Mouse (Mus musculus): ENCODE results near the gene Nsrp1. TPM values are rescaled to one million over a fixed set of nuclear protein-coding genes. Genes with fewer than 3 reads are reported as not detected.
"Not testable (repeated sequence)": the region's sequence is repeated elsewhere in the genome, so short reads cannot be mapped to it uniquely, and the experiment has no call there.

The Nsrp1 gene
- 58.5 and 59.7 TPM in 2 replicates for polyA plus RNA-seq (2015; fragmentation: Nextera tagmentation; extraction: Ambion mirVana)

DNA sequence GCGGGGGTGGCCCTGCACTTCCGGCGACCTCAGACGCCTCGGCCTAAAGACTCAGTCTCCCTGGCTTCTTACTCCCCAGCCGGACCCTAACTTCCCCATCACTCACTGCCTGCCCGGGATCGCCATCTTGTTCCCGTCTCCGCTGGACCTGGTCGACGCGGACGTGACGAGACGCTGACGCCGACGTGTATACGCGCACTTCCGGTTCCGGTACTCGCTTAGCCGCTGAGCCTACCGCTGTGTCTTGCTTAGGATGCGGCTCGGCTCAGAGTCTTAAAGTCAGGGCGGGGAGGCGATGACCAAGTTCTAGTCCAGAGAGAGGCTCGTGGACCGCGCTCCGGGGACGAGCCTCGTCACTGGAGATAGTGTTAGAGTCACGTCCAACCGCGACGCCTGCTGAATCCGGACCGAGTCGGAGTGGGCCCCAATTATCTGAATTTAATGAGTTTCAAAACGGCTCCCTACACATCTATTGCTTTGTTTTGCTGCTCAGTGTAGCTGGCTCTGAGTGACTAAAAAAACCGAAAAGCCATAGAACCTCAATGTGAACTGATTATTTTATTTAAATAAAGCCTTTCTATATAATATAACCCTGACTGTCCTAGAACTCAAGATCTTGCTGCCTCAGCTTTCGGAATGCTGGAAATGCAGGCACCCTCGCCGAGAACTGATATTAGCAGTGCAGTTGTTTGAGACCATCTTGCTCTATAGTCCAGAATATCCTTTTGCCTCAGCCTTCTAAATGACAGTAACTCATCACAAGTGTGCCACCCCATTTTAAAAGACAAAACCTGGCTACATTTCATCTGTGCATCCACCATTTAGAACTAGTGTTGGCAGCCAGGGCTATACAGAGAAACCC, at the start of gene Nsrp1:
Gene Nsrp1 (minus strand): TSS at position 163 of the 862 bp plus-strand sequence.
- H3K27me3 ChIP-seq (replicated peaks; ENCODE audit: insufficient read depth, low read length): no peaks in the 10 kb centered on the region
- peak within 1 kb of the TSS; percentile 67 for H3K27ac ChIP-seq (ENCODE audit: low read length)
- peak within 1 kb of the TSS; percentile 58 for H3K4me3 ChIP-seq (ENCODE audit: low read depth, low read length)
- ATAC-seq: peak; percentile 100
- H3K36me3 ChIP-seq (ENCODE audit: insufficient read depth, low read length): 0 out of 2 replicates have a peak, but pooled peaks cover 12% of the 10 kb centered on the region
- peaks cover 3% of the 10 kb centered on the region; the same call in 1 of the 2 replicates for H3K4me1 ChIP-seq (ENCODE audit: insufficient read depth, low read depth, low read length)
- no peak for TF ChIP-seq CTCF (IDR thresholded peaks at IDR 0.05)
- no peak for TF ChIP-seq EP300 (IDR thresholded peaks at IDR 0.05)
- H3K4me2 ChIP-seq (replicated peaks; ENCODE audit: low read depth, low read length): peak within 1 kb of the TSS; percentile 80
- no peaks in the 10 kb centered on the region for H3K9me3 ChIP-seq (ENCODE audit: low read length)
- peak within 1 kb of the TSS; percentile 49 for H3K9ac ChIP-seq (replicated peaks; ENCODE audit: low read depth)
- 3% methylated on average over 48 of the region's 48 CpGs for WGBS
- peak; percentile 97 for DNase-seq (ENCODE audit: low spot score)

DNA sequence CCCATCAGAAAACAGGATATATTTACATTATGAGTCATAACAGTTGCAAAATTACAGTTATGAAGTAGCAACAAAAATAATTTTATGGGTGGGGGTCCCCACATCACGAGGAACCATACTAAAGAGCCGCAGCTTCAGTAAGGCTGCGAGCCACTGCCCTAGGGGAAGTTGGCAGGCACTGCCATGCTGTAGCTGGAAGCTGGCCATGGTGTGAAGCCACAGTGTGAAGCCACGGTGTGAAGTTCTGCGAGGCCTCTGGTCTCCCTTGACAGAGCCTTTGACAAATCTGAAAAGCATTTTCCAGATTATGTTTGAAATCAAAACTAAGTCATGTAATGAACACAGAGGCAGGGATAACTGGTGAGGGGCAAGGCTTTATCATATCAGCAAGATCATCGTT, 32.9 kb upstream of the Nsrp1 start:
- H3K4me3 ChIP-seq (ENCODE audit: low read depth, low read length): no peak overlapping the region
- no peaks in the 10 kb centered on the region for H3K4me1 ChIP-seq (ENCODE audit: insufficient read depth, low read depth, low read length)
- no peak overlapping the region for H3K4me2 ChIP-seq (replicated peaks; ENCODE audit: low read depth, low read length)
- TF ChIP-seq EP300 (IDR thresholded peaks at IDR 0.05) (no peak), CTCF (IDR thresholded peaks at IDR 0.05) (no peak)
- H3K27me3 ChIP-seq (replicated peaks; ENCODE audit: insufficient read depth, low read length): no peaks in the 10 kb centered on the region
- H3K36me3 ChIP-seq (ENCODE audit: insufficient read depth, low read length): no peaks in the 10 kb centered on the region
- H3K9ac ChIP-seq (replicated peaks; ENCODE audit: low read depth): no peak overlapping the region
- no peak overlapping the region for H3K27ac ChIP-seq (ENCODE audit: low read length)
- no peak for ATAC-seq
- no peaks in the 10 kb centered on the region for H3K9me3 ChIP-seq (ENCODE audit: low read length)
- 68% methylated on average over 6 of the region's 6 CpGs for WGBS
- DNase-seq (ENCODE audit: low spot score): no peak

DNA sequence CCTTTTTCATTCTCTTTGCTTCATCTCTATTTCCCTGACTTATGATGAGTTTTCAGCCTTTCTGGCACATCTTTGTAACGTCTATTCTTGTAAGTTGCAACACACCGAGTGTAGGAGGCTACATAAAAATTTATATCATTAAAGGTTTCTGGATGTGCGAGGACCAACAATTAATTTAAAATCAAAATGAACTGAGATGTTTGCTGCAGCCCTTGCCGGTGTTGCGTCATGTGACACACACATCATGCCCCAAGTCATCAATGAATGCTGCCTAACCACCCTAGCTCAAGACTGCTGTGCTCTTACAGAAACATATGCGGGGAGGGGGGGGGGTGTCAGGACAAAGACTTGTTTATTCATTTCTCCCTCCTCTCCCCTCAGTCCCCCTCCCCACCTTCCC, 30.2 kb upstream of the Nsrp1 start:
- ATAC-seq (no peak), DNase-seq (ENCODE audit: low spot score) (no peak)
- no peaks in the 10 kb centered on the region for H3K27me3 ChIP-seq (replicated peaks; ENCODE audit: insufficient read depth, low read length)
- no peaks in the 10 kb centered on the region for H3K36me3 ChIP-seq (ENCODE audit: insufficient read depth, low read length)
- TF ChIP-seq CTCF (IDR thresholded peaks at IDR 0.05): no peak
- no peak for TF ChIP-seq EP300 (IDR thresholded peaks at IDR 0.05)
- H3K27ac ChIP-seq (ENCODE audit: low read length): no peak overlapping the region
- 80% methylated on average over 6 of the region's 6 CpGs for WGBS
- H3K4me1 ChIP-seq (ENCODE audit: insufficient read depth, low read depth, low read length): no peaks in the 10 kb centered on the region
- no peak overlapping the region for H3K9ac ChIP-seq (replicated peaks; ENCODE audit: low read depth)
- no peak overlapping the region for H3K4me3 ChIP-seq (ENCODE audit: low read depth, low read length)
- H3K9me3 ChIP-seq (ENCODE audit: low read length): no peaks in the 10 kb centered on the region
- no peak overlapping the region for H3K4me2 ChIP-seq (replicated peaks; ENCODE audit: low read depth, low read length)

DNA sequence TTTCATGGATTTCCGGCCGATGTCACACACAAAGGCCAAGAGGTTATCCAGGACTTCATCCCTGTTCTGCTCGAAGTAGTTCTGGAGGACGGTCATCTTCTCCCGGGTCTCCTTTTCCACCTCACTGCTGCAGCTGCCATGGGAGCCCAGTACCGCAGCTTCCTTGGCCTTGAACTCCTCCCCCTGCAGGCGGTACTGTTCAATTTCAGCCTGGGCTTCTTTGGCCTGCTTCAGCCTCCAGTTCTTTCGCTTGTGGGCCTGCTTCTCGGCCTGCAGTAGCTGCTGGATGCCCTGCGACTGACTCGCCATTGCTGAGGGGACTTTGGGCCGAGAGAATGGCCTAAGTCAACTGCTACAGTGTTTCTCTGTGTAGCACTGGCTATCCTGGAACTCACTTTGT, 29.6 kb upstream of the Nsrp1 start:
- not testable (repeated sequence) for H3K27ac ChIP-seq (ENCODE audit: low read length); H3K27me3 ChIP-seq (replicated peaks; ENCODE audit: insufficient read depth, low read length); H3K9ac ChIP-seq (replicated peaks; ENCODE audit: low read depth); H3K9me3 ChIP-seq (ENCODE audit: low read length); DNase-seq (ENCODE audit: low spot score); ATAC-seq; H3K4me2 ChIP-seq (replicated peaks; ENCODE audit: low read depth, low read length); H3K4me1 ChIP-seq (ENCODE audit: insufficient read depth, low read depth, low read length); H3K4me3 ChIP-seq (ENCODE audit: low read depth, low read length); H3K36me3 ChIP-seq (ENCODE audit: insufficient read depth, low read length)
- TF ChIP-seq CTCF (IDR thresholded peaks at IDR 0.05): peak; percentile 21; the same call in 1 of the 2 replicates
- 74% methylated on average over 12 of the region's 12 CpGs for WGBS

GRCm38 (mm10) chr11:77106961-77107360, 28.7 kb upstream of the Nsrp1 start:
- Histone ChIP-seq H3K9me3 (ENCODE audit: low read length) (no peaks in the 10 kb centered on the region), H3K27ac (ENCODE audit: low read length) (no peak overlapping the region), H3K4me3 (ENCODE audit: low read depth, low read length) (no peak overlapping the region), H3K36me3 (ENCODE audit: insufficient read depth, low read length) (no peaks in the 10 kb centered on the region), H3K4me1 (ENCODE audit: insufficient read depth, low read depth, low read length) (no peaks in the 10 kb centered on the region), H3K9ac (replicated peaks; ENCODE audit: low read depth) (no peak overlapping the region), H3K27me3 (replicated peaks; ENCODE audit: insufficient read depth, low read length) (no peaks in the 10 kb centered on the region), H3K4me2 (replicated peaks; ENCODE audit: low read depth, low read length) (no peak overlapping the region)
- TF ChIP-seq CTCF (IDR thresholded peaks at IDR 0.05): no peak
- TF ChIP-seq EP300 (IDR thresholded peaks at IDR 0.05): no peak
- 90% methylated on average over 6 of the region's 6 CpGs for WGBS
- no peak for DNase-seq (ENCODE audit: low spot score)
- ATAC-seq: no peak

GRCm38 (mm10) chr11:77100137-77100937, 22.1 kb upstream of the Nsrp1 start:
- no peak overlapping the region for H3K4me3 ChIP-seq (ENCODE audit: low read depth, low read length)
- H3K36me3 ChIP-seq (ENCODE audit: insufficient read depth, low read length): no peaks in the 10 kb centered on the region
- H3K9ac ChIP-seq (replicated peaks; ENCODE audit: low read depth): no peak overlapping the region
- TF ChIP-seq CTCF (IDR thresholded peaks at IDR 0.05) (peak; percentile 96), EP300 (IDR thresholded peaks at IDR 0.05) (no peak)
- DNase-seq (ENCODE audit: low spot score): peak; percentile 83
- H3K4me1 ChIP-seq (ENCODE audit: insufficient read depth, low read depth, low read length): no peaks in the 10 kb centered on the region
- 14% methylated on average over 10 of the region's 10 CpGs for WGBS
- H3K9me3 ChIP-seq (ENCODE audit: low read length): no peaks in the 10 kb centered on the region
- H3K4me2 ChIP-seq (replicated peaks; ENCODE audit: low read depth, low read length): no peak overlapping the region
- ATAC-seq: peak; percentile 40
- no peak overlapping the region for H3K27ac ChIP-seq (ENCODE audit: low read length)
- H3K27me3 ChIP-seq (replicated peaks; ENCODE audit: insufficient read depth, low read length): no peaks in the 10 kb centered on the region
